Mouse (Mus musculus): ENCODE results near the gene Vstm2b. TPM values are rescaled to one million over a fixed set of nuclear protein-coding genes. Genes with fewer than 3 reads are reported as not detected.

Gene Vstm2b
- 0.78 and 0.91 TPM in 2 replicates for polyA plus RNA-seq (2012; rRNA removed)

GRCm38 (mm10) chr7:40898096-40898710, at the start of gene Vstm2b:
Gene Vstm2b (plus strand): TSS chr7:40898328.

Other genes starting within 250 kb of the Vstm2b start
- not detected in 2 replicates for gene 4930433I11Rik, start 89.2 kb downstream of the Vstm2b start, polyA plus RNA-seq (2012; rRNA removed)
- gene Gm4884, start 134.4 kb downstream of the Vstm2b start, polyA plus RNA-seq (2012; rRNA removed): not detected in 2 replicates